Mouse (Mus musculus): ENCODE results near the gene Wfdc6a. TPM values are rescaled to one million over a fixed set of nuclear protein-coding genes. Genes with fewer than 3 reads are reported as not detected.

Gene Wfdc6a
- total and polyA plus RNA-seq, 3 experiments: not detected

DNA sequence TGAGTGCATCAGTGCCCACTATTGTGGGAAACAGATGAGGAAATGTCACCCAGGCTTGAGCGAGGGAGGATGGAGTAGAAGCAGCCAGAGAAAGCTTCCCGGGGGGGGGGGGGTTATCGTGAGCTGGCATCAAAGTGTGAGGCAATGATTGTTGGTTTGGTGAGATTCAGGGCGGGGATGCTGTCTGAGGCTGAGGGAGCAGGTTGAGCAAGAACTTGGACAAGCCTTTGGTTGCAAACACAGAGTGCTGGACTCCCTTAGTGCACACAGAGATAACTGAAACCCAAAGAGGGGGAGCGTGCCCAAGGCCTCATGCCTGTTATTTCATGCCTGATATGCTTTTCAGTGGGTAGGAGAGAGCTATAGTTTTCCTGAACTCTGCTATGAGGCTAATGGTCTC lies 17.8 kb downstream of the Wfdc6a start:
- Histone ChIP-seq H3K4me3 (ENCODE audit: control insufficient read depth in 1 of 2, insufficient read depth in 1 of 2, low read depth in 2 of 2, low read length in 2 of 2) (no peak overlapping the region), H3K27ac (ENCODE audit: control insufficient read depth, low read depth, low read length) (no peak overlapping the region), H3K79me2 (ENCODE audit: control insufficient read depth, insufficient read depth, low read length, poor library complexity) (no peaks in the 10 kb centered on the region), H3K9me3 (replicated peaks; ENCODE audit: insufficient read depth, low read length) (no peaks in the 10 kb centered on the region), H3K36me3 (ENCODE audit: control insufficient read depth in 1 of 2, insufficient read depth in 2 of 2, low read length in 2 of 2) (no peaks in the 10 kb centered on the region), H3K27me3 (ENCODE audit: control insufficient read depth in 1 of 2, insufficient read depth in 2 of 2, low read length in 2 of 2) (peaks cover 0 to 2% of the 10 kb centered on the region in 2 experiments; a peak in 3 of 4 replicates), H3K9ac (ENCODE audit: control insufficient read depth, low read depth, low read length, poor library complexity, severe bottlenecking) (no peak overlapping the region), H3K4me1 (ENCODE audit: control insufficient read depth in 1 of 2, insufficient read depth in 2 of 2, low read length in 2 of 2) (no peaks in the 10 kb centered on the region)
- no peak for TF ChIP-seq CHD2 (IDR thresholded peaks at IDR 0.05; ENCODE audit: low read length)
- no peak for TF ChIP-seq RCOR1 (IDR thresholded peaks at IDR 0.05; ENCODE audit: low read depth, low read length)
- no peak for TF ChIP-seq USF2 (IDR thresholded peaks at IDR 0.05; ENCODE audit: borderline replicate concordance in 1 of 2, insufficient read depth in 1 of 2, low read depth in 1 of 2, low read length in 2 of 2)
- no peak for TF ChIP-seq ETS1 (IDR thresholded peaks at IDR 0.05; ENCODE audit: low read depth, low read length)
- TF ChIP-seq UBTF (IDR thresholded peaks at IDR 0.05; ENCODE audit: borderline replicate concordance, insufficient read depth, low read depth, low read length): no peak
- TF ChIP-seq TCF12 (IDR thresholded peaks at IDR 0.05; ENCODE audit: low read depth, low read length): no peak
- no peak for TF ChIP-seq USF1 (IDR thresholded peaks at IDR 0.05; ENCODE audit: low read depth, low read length)
- TF ChIP-seq SMC3 (IDR thresholded peaks at IDR 0.05; ENCODE audit: low read depth, low read length): no peak
- no peak for TF ChIP-seq SIN3A (IDR thresholded peaks at IDR 0.05; ENCODE audit: low read length)
- TF ChIP-seq NELFE (IDR thresholded peaks at IDR 0.05; ENCODE audit: low read depth, low read length): no peak
- no peak for TF ChIP-seq ZNF384 (IDR thresholded peaks at IDR 0.05; ENCODE audit: low read depth, low read length)
- DNase-seq (ENCODE audit: low read depth, low spot score): no peak

GRCm38 (mm10) chr2:164566997-164567396 lies 18.2 kb downstream of the Wfdc6a start:
- Histone ChIP-seq H3K36me3 (ENCODE audit: control insufficient read depth in 1 of 2, insufficient read depth in 2 of 2, low read length in 2 of 2) (no peaks in the 10 kb centered on the region), H3K9me3 (replicated peaks; ENCODE audit: insufficient read depth, low read length) (no peaks in the 10 kb centered on the region), H3K4me1 (ENCODE audit: control insufficient read depth in 1 of 2, insufficient read depth in 2 of 2, low read length in 2 of 2) (no peaks in the 10 kb centered on the region), H3K27ac (ENCODE audit: control insufficient read depth, low read depth, low read length) (no peak overlapping the region), H3K79me2 (ENCODE audit: control insufficient read depth, insufficient read depth, low read length, poor library complexity) (no peaks in the 10 kb centered on the region), H3K9ac (ENCODE audit: control insufficient read depth, low read depth, low read length, poor library complexity, severe bottlenecking) (no peak overlapping the region), H3K4me3 (ENCODE audit: control insufficient read depth in 1 of 2, insufficient read depth in 1 of 2, low read depth in 2 of 2, low read length in 2 of 2) (no peak overlapping the region), H3K27me3 (ENCODE audit: control insufficient read depth in 1 of 2, insufficient read depth in 2 of 2, low read length in 2 of 2) (peaks cover 0 to 2% of the 10 kb centered on the region in 2 experiments; a peak in 3 of 4 replicates)
- TF ChIP-seq CHD2 (IDR thresholded peaks at IDR 0.05; ENCODE audit: low read length): no peak
- peak; percentile 27; the same call in 1 of the 2 replicates for TF ChIP-seq ZC3H11A (IDR thresholded peaks at IDR 0.05; ENCODE audit: low read depth, low read length)
- no peak for TF ChIP-seq NELFE (IDR thresholded peaks at IDR 0.05; ENCODE audit: low read depth, low read length)
- peak; percentile 70 for TF ChIP-seq SMC3 (IDR thresholded peaks at IDR 0.05; ENCODE audit: low read depth, low read length)
- TF ChIP-seq UBTF (IDR thresholded peaks at IDR 0.05; ENCODE audit: borderline replicate concordance, insufficient read depth, low read depth, low read length): no peak
- TF ChIP-seq CTCF (IDR thresholded peaks at IDR 0.05 in 2 of 3, conservative IDR thresholded peaks at IDR 0.05 in 1 of 3; ENCODE audit: control insufficient read depth in 1 of 3, insufficient read depth in 1 of 3, low read depth in 2 of 3, low read length in 3 of 3, poor library complexity in 1 of 3, severe bottlenecking in 1 of 3): peak; percentile 54 to 66 (median 65)
- TF ChIP-seq KAT2A (conservative IDR thresholded peaks at IDR 0.05; ENCODE audit: low read depth, low read length): no peak
- TF ChIP-seq TBP (IDR thresholded peaks at IDR 0.05; ENCODE audit: low read depth, low read length): no peak
- no peak for TF ChIP-seq TCF12 (IDR thresholded peaks at IDR 0.05; ENCODE audit: low read depth, low read length)
- no peak for TF ChIP-seq MAFK (IDR thresholded peaks at IDR 0.05; ENCODE audit: borderline replicate concordance, low read depth, low read length)
- no peak for TF ChIP-seq MAZ (IDR thresholded peaks at IDR 0.05; ENCODE audit: low read depth, low read length)
- TF ChIP-seq MXI1 (IDR thresholded peaks at IDR 0.05; ENCODE audit: low read depth, low read length): no peak
- peak; percentile 52 for TF ChIP-seq RAD21 (IDR thresholded peaks at IDR 0.05; ENCODE audit: low read depth, low read length)
- no peak for TF ChIP-seq POLR2AphosphoS5 (IDR thresholded peaks at IDR 0.05; ENCODE audit: borderline replicate concordance, low read depth, low read length)
- TF ChIP-seq MYC (IDR thresholded peaks at IDR 0.05; ENCODE audit: low read depth, low read length): no peak
- no peak for TF ChIP-seq POLR2A (IDR thresholded peaks at IDR 0.05; ENCODE audit: control insufficient read depth in 1 of 2, insufficient read depth in 1 of 2, low read depth in 1 of 2, low read length in 2 of 2, poor library complexity in 1 of 2)
- TF ChIP-seq MAX (IDR thresholded peaks at IDR 0.05; ENCODE audit: low read length): no peak
- peak; percentile 38 for DNase-seq (ENCODE audit: low read depth, low spot score)

All from MEL (cell line).